Mouse (Mus musculus) urinary bladder, adult 18-20 months (tissue): ENCODE results near the gene Ankrd11.
"Not testable (repeated sequence)": the region's sequence is repeated elsewhere in the genome, so short reads cannot be mapped to it uniquely, and the experiment has no call there.

Source experiments
- DNase-seq, 2 experiments: peaks; one replicate each; pipeline ENCODE4 v3.0.0; 2022; ENCODE audit warnings: low spot score in 2 of 2, mixed read lengths in 2 of 2

Ankrd11 gene

DNA sequence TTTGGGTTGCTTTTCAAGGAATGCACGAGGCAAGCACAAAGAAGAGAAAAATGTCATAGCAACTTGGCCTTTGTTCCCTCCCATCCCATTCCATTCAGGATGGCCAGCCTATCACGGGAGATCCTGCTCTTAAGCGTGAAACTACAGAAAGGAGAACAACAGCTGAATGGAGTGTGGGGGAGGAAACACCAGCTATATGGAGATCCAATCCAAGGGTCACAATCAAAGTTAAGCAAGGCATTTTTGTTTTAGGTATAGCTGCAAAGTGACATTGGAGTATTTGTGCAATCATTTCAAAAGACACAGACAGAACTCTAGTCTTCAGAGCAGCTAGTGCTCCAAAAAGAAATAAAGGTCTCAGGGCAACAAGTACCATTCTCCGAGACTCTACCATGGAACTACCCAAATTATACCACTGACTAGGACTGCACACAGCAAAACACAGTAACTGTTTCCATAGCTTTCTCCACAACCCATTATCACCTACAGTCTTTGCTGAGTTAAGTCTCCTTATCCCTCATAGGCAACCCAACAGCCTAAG, 1.9 kb downstream of the Ankrd11 start:
- no peak for DNase-seq

DNA sequence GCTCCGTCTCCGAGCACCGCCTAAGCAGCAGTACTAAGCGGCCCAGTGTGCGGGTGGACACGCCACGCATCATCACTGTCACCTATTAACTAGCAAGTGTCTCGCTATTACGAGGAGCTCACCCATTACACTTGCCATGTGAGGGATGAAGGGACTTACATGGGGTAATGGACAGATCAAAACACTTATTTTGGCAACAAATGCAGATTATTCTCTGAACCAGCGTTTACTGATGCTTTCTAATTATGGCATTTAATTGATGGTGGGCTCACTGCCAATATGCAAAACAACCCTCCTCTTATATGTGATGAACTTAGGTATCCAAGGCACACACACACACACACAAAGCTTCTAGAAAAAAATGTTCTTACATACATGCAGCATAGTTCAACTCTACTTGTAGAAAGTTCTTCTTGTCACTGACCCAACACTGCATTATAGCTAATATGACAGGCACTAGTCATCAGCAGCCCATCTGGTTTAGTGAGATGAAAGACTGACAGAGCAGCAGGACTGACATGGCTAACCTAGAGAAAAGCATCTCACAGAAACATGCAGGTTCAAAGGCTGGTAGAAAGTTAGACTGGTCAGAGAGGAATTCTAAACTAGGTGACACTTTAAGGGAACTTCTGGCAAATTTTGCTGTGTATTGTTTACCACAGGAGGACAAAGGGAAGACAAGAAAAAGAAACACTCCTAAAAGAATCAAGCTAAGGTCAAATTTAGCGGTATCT, 2.5 kb downstream of the Ankrd11 start:
- no peak for DNase-seq

DNA sequence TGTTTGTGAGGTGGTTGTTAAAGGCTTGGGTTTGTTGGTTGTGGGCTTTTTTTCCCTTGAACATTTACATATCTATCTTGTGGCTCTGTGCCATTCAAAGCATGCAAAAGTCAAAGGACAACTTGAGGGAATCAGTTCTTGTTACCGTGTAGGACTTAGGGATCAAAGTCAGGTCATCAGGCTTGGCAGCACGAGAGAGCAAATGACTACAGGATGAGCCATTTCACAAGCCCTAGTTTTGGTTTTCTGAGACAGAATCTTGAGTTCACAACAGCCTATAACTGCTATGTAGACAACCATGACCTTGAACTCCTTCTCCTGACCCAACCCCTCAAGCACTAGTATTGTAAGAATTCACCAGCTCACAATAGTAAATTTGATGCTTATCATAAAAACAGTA, 3.7 kb downstream of the Ankrd11 start:
- DNase-seq = no peak

DNA sequence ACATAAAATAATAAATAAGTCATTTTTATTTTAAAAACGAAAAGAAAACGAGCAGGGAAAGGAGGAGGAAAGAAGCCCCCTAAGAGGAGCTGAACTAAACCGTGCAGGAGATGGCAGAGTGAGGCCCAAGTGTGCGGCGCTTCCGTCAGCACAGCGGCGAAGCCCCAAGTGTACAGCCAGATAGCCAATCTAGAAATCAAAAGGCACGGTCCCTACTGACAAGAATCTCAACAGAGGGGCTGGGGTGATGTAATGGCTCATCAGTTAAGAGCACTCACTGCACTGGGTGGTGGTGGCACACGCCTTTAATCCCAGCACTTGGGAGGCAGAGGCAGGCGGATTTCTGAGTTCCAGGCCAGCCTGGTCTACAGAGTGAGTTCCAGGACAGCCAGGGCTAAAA, 4.6 kb downstream of the Ankrd11 start:
- DNase-seq = no peak

DNA sequence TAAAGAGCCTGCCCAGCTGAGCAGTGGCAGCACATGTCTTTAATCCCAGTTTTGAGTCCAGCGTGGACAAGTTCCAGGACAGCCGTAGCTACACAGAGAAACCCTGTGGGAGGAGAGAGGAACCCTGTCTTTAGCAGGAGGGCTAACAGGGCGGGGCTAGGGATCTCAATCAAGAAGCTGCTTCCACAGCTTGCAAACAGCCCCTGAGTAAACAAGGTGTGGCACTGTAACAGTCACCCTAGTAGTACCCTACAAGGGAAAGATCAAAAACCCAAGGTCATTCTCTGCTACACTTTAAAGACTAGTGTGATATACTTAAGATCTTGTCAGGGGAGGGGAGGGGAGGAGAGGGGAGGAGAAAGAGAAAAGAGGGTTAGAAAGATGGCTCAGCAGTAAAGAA, 5.1 kb downstream of the Ankrd11 start:
- no peak for DNase-seq

DNA sequence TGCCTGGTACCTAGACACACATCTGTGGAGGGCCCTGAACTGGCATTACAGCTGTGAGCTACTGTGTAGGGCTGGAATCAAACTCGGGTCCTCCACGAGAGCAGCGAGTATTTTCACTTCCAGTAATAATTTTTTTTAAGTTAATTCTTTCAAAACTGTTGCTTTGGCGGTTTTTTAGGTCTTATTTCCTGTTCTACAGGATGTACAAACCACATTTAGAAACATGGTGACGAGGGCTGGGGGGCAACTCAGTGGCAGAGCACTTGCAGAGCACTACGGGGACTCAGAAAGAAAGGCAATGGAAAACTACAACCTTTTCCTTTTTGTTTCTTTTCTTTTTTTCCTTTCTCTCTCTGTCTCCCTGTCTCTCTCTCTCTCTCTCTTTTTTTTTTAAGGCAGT, 7.9 kb downstream of the Ankrd11 start:
- DNase-seq = no peak

DNA sequence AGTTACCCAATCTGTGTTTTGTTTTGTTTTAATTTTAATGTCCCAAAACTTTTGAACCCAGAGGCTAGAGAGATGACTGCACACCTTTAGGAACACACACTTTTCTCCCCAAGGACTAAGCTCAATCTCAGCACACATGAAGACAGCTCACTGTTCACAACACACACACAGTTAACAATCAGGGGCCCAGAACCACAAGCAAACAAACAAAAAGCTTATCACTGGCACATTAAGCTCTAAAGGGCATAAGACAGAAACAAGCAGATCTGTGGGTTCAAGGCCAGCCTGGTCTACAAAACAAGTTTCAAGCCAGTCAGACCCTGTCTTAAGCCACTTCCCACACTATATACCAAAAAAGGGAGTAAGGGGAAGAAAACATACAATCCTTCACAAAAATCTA, 8.6 kb downstream of the Ankrd11 start:
- DNase-seq = no peak

DNA sequence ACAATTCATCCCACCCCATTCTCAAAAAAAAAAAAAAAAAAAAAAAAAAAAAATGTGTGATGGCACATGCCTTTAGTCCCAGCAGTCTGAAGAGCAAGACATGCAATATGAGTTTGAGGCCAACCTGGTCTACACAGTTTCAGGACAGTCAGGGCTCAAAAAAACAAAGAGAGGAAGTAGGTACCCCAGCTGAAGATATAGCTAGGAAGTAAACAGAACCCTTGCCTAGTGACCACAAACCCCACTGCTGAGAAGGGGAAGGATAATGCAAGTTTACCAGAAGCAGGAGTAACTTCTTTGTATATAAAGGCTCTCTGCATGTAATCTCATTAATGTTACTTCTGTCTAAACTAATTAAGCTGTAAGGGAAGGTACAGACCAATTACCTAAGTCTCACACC, 9.3 kb downstream of the Ankrd11 start:
- no peak for DNase-seq

DNA sequence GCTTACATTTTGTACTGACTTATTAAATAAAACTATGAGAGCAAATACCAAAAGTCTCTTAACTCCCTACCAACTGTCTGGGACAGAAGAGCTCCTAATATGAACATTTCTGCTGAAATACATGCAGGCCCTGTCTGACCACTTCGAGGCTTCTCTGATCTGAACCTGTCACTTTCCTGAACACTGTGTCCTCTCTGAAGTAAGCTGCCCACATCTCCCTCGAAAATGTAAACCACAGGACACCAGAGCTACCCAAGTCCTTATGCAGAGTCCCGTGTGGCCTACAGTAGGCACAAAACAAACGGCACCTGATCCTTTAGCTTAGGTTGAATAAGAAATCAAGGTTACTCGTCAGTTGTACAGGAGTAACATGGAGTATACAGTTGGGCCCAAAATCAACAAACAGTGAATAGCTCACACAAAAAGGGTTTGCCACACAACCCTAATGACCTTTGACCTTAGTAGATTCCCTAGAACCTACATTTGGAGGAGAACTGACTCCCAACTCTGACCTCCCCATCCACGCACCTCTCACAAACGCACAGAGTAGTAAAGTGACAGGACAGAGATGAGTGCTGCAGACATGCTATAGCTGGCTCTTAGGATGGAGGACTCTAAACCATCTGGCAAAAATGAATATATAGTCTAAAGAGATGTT, 10.6 kb downstream of the Ankrd11 start:
- no peak for DNase-seq

DNA sequence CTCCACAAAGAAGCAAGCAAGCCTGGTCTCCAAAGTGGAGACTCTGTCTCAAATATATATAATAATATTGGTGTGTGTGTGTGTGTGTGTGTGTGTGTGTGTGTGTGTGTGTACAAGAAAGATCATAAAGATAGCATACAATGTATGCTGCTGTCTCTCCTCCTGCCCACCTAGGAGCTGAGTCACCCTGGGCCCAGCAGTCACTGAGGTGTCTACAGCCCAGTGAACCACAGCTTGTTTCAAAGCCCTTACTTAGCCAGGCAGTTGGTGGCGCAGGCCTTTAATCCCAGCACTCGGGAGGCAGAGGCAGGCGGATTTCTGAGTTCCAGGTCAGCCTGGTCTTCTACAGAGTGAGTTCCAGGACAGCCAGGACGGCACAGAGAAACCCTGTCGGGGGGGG, 12.0 kb downstream of the Ankrd11 start:
- not testable (repeated sequence) for DNase-seq

DNA sequence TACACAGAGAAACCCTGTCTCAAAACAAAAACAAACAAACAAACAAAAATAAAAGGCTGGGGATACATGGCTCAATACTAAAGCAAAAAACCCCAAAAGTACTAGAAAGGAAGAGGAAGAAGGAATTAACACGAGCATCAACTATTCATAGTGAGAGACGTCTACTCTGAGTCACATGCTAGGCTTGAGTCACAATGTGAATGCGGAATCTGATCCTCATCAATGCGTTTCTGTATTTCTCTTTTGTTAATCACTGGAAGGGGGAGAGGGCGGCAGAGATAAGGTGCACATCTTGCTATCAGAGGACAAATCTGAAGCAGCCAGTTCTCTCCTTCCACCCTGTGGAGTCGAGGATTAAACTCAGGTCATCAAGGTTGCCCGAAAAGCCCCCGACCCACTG, 14.3 kb downstream of the Ankrd11 start:
- no peak for DNase-seq

DNA sequence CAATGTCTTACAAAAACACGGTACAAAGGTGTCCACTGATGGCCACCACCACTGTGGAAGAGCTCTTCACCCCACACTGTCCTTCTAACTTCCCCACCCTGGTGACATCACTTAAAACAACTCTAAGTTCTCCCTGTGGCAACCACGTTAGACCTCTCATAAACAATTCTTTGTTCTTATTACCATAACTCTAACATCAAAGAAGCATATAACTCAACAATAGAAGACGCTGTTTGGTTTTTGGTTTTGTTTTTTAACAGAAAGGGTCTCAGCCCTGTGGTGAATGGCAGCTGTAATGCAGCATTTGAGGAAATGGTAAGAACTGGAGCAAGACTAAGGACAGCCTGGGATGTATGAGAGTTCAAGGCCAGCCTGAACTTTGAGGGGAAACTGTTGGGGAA, 16.1 kb downstream of the Ankrd11 start:
- no peak for DNase-seq

DNA sequence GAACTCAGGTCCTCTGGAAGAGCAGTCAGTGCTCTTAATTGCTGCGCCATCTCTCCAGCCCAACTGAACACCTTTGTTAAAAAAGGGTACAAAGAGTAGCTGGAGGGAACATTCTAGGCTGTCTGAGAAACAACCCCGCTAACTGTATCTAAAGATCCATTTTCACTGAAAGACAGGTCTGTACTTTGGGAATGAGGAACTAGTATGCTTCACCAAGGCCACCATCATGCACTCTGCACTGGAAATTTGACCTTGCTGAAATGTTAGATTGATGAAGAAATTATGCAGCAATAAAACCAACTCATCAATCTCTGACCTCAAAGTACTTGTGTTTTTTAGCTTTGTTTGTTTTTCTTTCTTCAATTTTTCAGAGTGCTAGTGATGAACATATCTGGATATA, 17.9 kb downstream of the Ankrd11 start:
- DNase-seq = no peak

DNA sequence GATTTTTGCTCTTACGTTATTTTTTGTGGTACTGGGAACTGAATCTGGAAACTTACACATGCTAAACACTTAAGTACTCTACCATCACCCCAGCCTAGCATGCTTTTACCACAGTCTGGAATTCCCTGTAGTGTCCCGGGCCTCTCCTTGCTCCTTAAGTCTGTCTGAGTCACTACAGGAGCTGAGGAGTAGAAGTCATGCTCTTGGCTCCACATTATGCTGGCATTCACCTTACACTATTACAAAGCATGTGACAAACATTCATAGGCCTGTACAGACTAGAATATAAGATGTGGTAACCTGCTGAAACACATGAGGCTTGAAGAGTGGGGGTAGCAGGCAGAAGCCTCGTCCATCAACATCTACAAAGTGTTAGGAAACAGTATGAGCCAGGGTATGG, 19.4 kb downstream of the Ankrd11 start:
- no peak for DNase-seq

DNA sequence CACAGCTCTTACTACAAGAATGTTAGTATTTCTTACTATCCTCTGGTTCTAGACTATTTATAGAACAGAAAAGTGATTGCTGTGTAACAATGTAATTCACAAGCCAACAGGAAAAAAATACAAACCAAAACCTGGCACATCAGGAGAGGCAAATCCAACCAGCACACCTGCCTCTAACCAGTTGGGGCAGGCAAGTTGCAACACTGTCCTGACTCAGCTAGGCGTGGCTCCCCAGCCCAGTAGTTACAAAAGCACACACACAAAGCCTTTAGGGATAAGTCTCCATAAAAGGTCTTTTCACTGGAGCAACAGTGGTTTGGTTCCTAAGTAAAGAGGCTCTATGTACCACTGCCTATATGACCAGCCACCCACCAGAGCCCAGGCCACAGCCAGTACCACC, 20.8 kb downstream of the Ankrd11 start:
- peak; percentile 42 to 72 for DNase-seq

DNA sequence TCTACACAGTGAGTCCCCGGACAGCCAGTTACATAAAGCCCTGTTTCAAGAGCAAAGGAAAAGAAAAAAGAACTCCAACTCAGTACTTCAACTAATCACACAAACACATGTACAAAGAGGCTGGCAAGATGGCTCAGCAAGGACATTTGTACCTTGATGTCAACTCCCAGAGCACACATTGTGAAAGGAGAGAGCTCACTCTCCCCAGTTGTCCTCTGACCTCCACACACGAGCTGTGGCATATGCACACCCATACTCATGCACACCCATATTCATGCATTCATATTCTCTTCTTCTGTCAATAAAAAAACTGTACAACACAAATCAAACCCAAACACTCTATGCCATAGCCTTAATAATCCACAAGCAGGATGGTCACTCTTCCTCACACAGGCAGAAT, 21.2 kb downstream of the Ankrd11 start:
- no peak for DNase-seq

DNA sequence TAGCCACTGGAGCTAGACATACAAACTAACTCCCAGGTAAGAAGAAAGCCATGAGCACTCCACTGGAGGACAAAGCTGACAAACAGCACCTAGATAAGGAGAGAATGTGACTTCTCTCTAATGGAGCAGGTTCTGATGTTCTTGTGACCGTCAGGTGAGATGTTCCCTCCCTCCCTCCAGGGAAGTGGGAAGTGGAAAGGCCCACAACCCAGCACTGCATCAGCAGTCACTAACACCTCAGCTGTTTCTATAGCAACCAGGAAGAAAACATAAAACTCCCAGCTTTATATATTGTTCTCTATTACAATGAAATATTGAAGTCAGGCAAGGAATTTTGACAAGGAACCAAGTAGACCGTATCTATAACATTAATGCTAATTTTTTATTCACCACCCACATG, 22.0 kb downstream of the Ankrd11 start:
- no peak for DNase-seq

DNA sequence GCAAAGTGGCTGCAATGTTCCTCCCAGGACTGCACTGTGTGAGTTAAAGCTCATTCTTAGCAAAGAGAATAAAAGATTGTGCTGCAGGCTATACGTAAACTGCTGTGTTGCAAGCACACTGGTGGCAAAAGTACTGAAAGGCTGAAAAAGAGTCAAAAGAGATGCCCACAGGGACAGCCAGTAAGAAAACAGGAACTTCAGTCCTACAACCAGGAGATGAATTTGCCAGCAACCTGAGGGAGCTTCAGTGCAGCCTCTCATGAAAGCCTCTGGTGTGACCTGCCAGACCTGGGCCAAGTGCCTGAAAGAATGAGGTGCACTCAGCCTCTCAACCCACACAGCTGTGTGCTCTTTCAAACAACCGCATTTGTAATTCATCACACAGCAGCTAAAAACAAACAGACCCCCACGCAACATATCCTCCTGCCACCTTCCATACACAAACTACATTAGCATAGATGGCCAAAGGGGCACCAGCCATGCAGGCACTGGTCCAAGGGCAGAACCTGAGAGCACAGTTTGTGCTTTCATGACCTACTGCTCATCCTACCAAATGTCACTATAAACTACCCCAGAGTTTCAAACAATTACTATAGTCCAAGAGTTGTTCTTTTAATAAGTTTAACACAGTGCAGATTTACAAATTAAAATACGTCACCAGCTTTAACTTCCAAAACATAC, 23.5 kb downstream of the Ankrd11 start:
- DNase-seq = no peak

DNA sequence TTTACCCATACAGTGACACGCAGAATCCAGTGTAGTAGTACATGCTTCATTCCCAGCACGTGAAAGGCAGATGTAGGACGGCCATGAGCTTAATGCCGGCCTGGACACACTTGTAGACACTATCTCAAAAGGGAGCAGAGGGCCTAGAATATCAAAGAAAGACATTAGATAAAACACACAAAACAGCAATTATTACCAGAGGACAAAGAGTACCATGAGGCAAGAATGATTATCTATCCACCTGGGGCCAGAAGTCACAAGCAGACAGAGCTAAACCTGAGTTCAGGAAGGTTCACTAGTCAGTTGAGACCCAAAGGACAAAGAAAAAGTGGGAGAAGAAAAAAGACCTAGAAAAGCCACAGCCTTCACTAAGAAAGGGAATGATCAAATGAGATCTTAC, 24.9 kb downstream of the Ankrd11 start:
- no peak for DNase-seq

DNA sequence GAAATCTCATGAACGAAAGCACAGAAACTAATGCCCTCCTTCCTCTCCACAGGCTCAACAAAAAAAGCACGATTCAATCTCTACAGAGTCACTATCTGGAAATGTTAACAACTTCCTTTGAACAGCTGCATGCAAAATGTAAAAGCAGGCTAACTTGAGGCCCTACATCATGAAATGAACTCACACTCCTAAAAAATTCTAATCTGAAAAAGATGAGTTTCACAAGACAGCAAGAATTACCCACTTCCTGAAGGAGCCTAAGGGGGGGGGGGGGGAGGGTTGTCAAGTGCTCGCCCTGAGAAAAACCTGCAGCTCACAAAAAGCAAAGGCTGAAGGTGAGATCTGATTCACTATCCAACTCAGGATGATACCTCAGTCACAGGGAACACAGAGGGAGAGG, 27.0 kb downstream of the Ankrd11 start:
- no peak for DNase-seq

DNA sequence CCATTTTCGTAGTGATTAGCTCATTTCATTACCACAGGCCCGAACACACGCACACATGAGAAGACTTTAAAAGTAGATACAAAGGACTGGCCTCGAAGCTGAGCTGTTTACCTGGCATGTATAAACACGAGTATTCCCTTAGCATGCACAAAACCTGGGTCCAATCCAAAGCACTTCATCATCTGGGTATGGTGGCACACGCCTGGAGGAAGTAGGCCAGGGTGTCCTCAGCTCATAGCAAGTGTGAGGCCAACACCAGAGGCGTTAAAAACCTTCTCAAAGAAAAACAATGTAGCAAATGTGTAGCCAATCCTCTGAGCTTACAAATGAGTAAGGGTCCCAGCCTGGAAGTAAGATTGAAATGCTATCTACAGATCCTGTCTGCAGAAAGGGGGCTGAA, 27.6 kb downstream of the Ankrd11 start:
- peak in 1 of 2 experiments; percentile 31 for DNase-seq

DNA sequence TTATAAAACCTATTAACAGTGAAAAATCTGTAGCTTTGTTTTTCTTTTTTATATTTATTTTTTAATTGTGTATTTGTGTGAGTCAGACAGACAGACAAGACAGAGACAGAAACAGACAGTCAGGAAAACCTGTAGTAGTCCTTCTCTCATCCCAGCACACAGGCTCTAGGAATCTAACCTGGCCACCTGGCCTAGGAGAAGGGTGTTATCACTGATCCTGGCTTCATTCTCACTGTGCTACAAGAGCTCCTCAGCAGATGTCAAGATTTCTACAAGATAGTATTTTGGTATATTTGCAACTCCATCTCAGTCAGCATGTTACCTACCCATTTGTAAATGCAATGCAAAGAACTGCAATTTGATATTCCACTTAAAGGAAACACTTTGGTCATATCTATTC, 30.8 kb downstream of the Ankrd11 start:
- DNase-seq = no peak

DNA sequence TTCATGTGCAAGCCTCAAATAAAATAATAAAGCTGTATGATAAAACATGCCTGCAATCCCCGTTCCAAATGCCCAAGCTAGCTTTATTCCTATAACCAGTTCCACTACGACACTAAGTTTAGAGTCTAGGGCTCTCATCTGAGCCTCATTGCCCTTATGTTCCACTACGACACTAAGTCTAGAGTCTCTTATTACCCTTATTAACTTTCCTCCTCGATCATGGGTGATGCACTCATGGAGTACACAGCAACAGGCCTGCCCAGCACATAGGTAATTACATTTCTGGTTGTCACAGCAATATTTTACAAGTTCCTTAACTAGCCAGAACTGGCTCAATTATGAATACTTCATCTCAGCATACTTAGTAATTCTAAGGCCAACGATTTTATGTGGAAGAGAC, 36.3 kb downstream of the Ankrd11 start:
- no peak for DNase-seq
